Mouse (Mus musculus): Measurements from ENCODE around the gene Prss45.

DNA sequence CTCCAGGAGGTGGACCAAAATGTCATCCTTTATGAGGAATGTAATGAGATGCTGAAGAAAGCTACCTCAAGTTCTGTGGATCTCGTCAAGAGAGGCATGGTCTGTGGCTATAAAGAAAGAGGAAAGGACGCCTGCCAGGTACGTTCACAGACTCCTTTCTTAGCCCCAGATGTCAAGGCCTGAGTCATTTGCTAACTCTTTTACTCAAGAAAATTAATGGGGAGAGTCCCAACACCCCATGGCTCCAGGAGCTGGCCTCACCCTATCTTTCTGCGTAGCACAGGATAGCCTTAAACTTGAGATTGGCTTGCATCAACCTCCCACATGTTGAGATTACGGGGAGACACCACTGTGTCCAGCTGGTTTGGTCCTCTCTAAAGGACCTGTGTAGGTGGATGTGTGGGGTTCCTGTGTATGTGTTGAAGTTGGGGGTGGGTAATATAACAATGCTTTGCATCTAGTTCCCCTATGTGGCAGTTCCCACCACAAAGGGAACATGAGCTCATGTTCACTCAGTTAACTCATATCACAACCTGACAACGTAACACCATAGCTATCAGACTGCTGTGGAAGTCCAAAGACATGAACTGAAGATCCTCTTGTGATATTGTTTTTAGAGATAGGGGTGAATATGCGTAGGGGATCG is 33.4 kb upstream of the Prss45 start:
- TF ChIP-seq USF1 (IDR thresholded peaks at IDR 0.05; ENCODE audit: low read depth) (no peak), CTCF (IDR thresholded peaks at IDR 0.05; ENCODE audit: control insufficient read depth, insufficient read depth, insufficient read length) (no peak), MAX (IDR thresholded peaks at IDR 0.05) (no peak), MYOD1 (IDR thresholded peaks at IDR 0.05; ENCODE audit: control insufficient read depth, insufficient read length, low read depth) (no peak), CEBPB (IDR thresholded peaks at IDR 0.05; ENCODE audit: low read depth) (no peak)

Data from C2C12 (cell line).